Mouse (Mus musculus): Measurements from ENCODE around the gene Zscan4-ps1.
"Not testable (repeated sequence)": the region's sequence is repeated elsewhere in the genome, so short reads cannot be mapped to it uniquely, and the experiment has no call there.

Zscan4-ps1 gene

GRCm38 (mm10) chr7:11069591-11069990 lies at the start of gene Zscan4-ps1:
Gene Zscan4-ps1 (minus strand): TSS chr7:11069691.
- DNase-seq: not testable (repeated sequence)

Data from cerebellum, adult 9-10 months (tissue).